Mouse (Mus musculus): ENCODE results near the gene Bmp8b.
"Not testable (repeated sequence)": the region's sequence is repeated elsewhere in the genome, so short reads cannot be mapped to it uniquely, and the experiment has no call there.

- TF ChIP-seq POLR2A (IDR thresholded peaks at IDR 0.05; ENCODE audit: extremely low read depth, insufficient read depth, low read length); CTCF (IDR thresholded peaks at IDR 0.05; ENCODE audit: low read depth, low read length): not testable (repeated sequence)
These were observed 9.7 kb downstream of the Bmp8b start for GRCm38 (mm10) chr4:123114651-123115050.
